ENCODE assay signal across 9 mouse cellular contexts in the genomic region with DNA sequence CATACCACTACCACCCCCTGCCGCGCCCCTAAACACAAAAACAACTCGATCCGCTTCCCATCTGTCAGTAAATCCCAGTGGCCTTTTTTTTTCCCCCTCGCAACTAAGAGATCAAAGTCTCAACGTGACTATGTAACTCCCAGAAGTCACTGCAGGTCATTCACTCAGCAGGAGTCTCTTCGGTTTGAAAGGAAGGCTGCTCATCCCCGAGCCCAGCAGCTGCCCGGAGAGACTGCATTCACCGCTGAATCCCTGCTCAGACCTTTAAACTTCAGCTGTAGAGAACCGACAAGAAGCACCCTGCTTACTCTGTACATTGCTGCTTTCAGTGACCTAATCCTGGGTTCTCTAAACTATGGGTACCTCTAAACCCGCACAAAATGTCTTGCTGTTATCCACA. TPM values are rescaled to one million over a fixed set of nuclear protein-coding genes. Genes with fewer than 3 reads are reported as not detected.
DNase-seq lines count a peak whose midpoint lies in the region; ATAC-seq lines count a peak whose summit lies in the region.
"Had no signal": no experiment of that assay in that cellular context is flagged by ENCODE, and none has a peak within 500 bp of the region (broad histone marks: within the 10 kb centered on the region; RNA-seq: fewer than 3 reads in every experiment).

No protein-coding gene starts in this region.

- 0 out of 2 replicates have a peak overlapping the region, but pooled peaks have one; percentile 0 for H3K4me3 ChIP-seq in embryonic facial prominence, embryonic 15.5 days (replicated peaks)
- H3K4me3 ChIP-seq in kidney, embryonic 16.5 days (ENCODE audit: low read length): peak overlapping the region; percentile 15
- peak overlapping the region; percentile 19 for H3K4me3 ChIP-seq in midbrain, embryonic 15.5 days

- no peak overlapping the region for H3K9ac ChIP-seq in embryonic facial prominence, embryonic 15.5 days
- peak overlapping the region; percentile 53 for H3K9ac ChIP-seq in kidney, embryonic 16.5 days (replicated peaks; ENCODE audit: low read length)
- peak overlapping the region; percentile 20; the same call in 1 of the 2 replicates for H3K9ac ChIP-seq in midbrain, embryonic 15.5 days

- no peak for ATAC-seq in embryonic facial prominence, embryonic 15.5 days (ENCODE audit: insufficient number of reproducible peaks, low FRiP score, low TSS enrichment, low read depth)
- no peak for ATAC-seq in kidney, embryonic 16.5 days (ENCODE audit: low FRiP score, low TSS enrichment)
- ATAC-seq in midbrain, embryonic 15.5 days (replicated peaks): peak; percentile 64; the same call in 1 of the 2 replicates

- H3K27ac ChIP-seq in embryonic facial prominence, embryonic 15.5 days (replicated peaks): no peak overlapping the region
- no peak overlapping the region for H3K27ac ChIP-seq in kidney, embryonic 16.5 days (ENCODE audit: low read length)
- H3K27ac ChIP-seq in midbrain, embryonic 15.5 days: no peak overlapping the region

- DNase-seq in cerebellum, postnatal 14 days: peak; percentile 2 to 8
- no peak for DNase-seq in cerebellum, adult 11 months
- no peak for DNase-seq in MN1 (ENCODE audit: low spot score)
- DNase-seq in adipocyte (ENCODE audit: low spot score): no peak
- DNase-seq in urinary bladder, postnatal 10 days (ENCODE audit: low spot score): no peak
- DNase-seq: lung, postnatal 14 days had no signal

- H3K4me1 ChIP-seq in embryonic facial prominence, embryonic 15.5 days: 0 out of 2 replicates have a peak, but pooled peaks cover 6% of the 10 kb centered on the region
- H3K4me1 ChIP-seq in kidney, embryonic 16.5 days (ENCODE audit: insufficient read depth, low read length): no peaks in the 10 kb centered on the region
- peaks cover 15% of the 10 kb centered on the region for H3K4me1 ChIP-seq in midbrain, embryonic 15.5 days

- H3K36me3 ChIP-seq in embryonic facial prominence, embryonic 15.5 days: no peaks in the 10 kb centered on the region
- no peaks in the 10 kb centered on the region for H3K36me3 ChIP-seq in kidney, embryonic 16.5 days (ENCODE audit: insufficient read depth, low read length)
- no peaks in the 10 kb centered on the region for H3K36me3 ChIP-seq in midbrain, embryonic 15.5 days (replicated peaks)

- no peaks in the 10 kb centered on the region for H3K9me3 ChIP-seq in embryonic facial prominence, embryonic 15.5 days (replicated peaks)
- no peaks in the 10 kb centered on the region for H3K9me3 ChIP-seq in kidney, embryonic 16.5 days (ENCODE audit: low read length)
- H3K9me3 ChIP-seq in midbrain, embryonic 15.5 days: no peaks in the 10 kb centered on the region

- WGBS in embryonic facial prominence, embryonic 15.5 days: 5% methylated on average over 12 of the region's 12 CpGs
- WGBS in kidney, embryonic 16.5 days: 8% methylated on average over 12 of the region's 12 CpGs
- WGBS in midbrain, embryonic 15.5 days: 2% methylated on average over 12 of the region's 12 CpGs

- H3K27me3 ChIP-seq in embryonic facial prominence, embryonic 15.5 days: no peaks in the 10 kb centered on the region
- H3K27me3 ChIP-seq in kidney, embryonic 16.5 days (ENCODE audit: insufficient read depth, low read length): no peaks in the 10 kb centered on the region
- H3K27me3 ChIP-seq in midbrain, embryonic 15.5 days (replicated peaks): no peaks in the 10 kb centered on the region

- H3K4me2 ChIP-seq in embryonic facial prominence, embryonic 15.5 days (replicated peaks): peak overlapping the region; percentile 22
- peak overlapping the region; percentile 45 for H3K4me2 ChIP-seq in kidney, embryonic 16.5 days (replicated peaks; ENCODE audit: low read depth, low read length)
- peak overlapping the region; percentile 49 for H3K4me2 ChIP-seq in midbrain, embryonic 15.5 days

RNA-seq across cellular contexts. Expression of a gene that starts 31.4 kb away (rescaled TPM):
- 3.7 and 4.9 TPM in 2 replicates for polyA plus RNA-seq in embryonic facial prominence, embryonic 15.5 days (2015; fragmentation: Nextera tagmentation; extraction: Ambion mirVana)
- polyA plus RNA-seq in kidney, embryonic 16.5 days (2015; fragmentation: Nextera tagmentation; extraction: Ambion mirVana): 0.91 and 1.1 TPM in 2 replicates
- 0.91 and 0.96 TPM in 2 replicates for polyA plus RNA-seq in midbrain, embryonic 15.5 days (2015; fragmentation: Nextera tagmentation; extraction: Ambion mirVana)

Comparison
In these comparisons a context has a peak if more than half of its experiments do, and no peak if none do; other contexts are left out.
1. DNase-seq: peak in cerebellum, postnatal 14 days (2 of 2); none in cerebellum, adult 11 months (single experiment), MN1 (single experiment), adipocyte (single experiment) and urinary bladder, postnatal 10 days (single experiment).
2. Peak in every context shown above with its lines, with median percentiles within 50 percentile points of each other: H3K4me2 ChIP-seq and H3K4me3 ChIP-seq.